Mouse (Mus musculus): ENCODE measurements around the gene Xylt1.

Xylt1 gene

GRCm38 (mm10) chr7:117435730-117436441, 55.1 kb downstream of the Xylt1 start:
- DNase-seq (ENCODE audit: low read depth, low spot score): no peak

- no peak for DNase-seq (ENCODE audit: low read depth, low spot score)
These were observed 56.1 kb downstream of the Xylt1 start for GRCm38 (mm10) chr7:117436892-117437291.

GRCm38 (mm10) chr7:117440994-117441393, 60.2 kb downstream of the Xylt1 start:
- DNase-seq (ENCODE audit: low read depth, low spot score): no peak

GRCm38 (mm10) chr7:117442639-117443038, 61.9 kb downstream of the Xylt1 start:
- no peak for DNase-seq (ENCODE audit: low read depth, low spot score)

GRCm38 (mm10) chr7:117443215-117443614, 62.4 kb downstream of the Xylt1 start:
- DNase-seq (ENCODE audit: low read depth, low spot score): no peak

- no peak for DNase-seq (ENCODE audit: low read depth, low spot score)
These were observed 64.7 kb downstream of the Xylt1 start for GRCm38 (mm10) chr7:117445471-117445870.

GRCm38 (mm10) chr7:117449605-117450004, 68.8 kb downstream of the Xylt1 start:
- DNase-seq (ENCODE audit: low read depth, low spot score): no peak

- no peak for DNase-seq (ENCODE audit: low read depth, low spot score)
These were observed 70.4 kb downstream of the Xylt1 start for GRCm38 (mm10) chr7:117451212-117451611.

- DNase-seq (ENCODE audit: low read depth, low spot score): no peak
These were observed 71.5 kb downstream of the Xylt1 start for GRCm38 (mm10) chr7:117452269-117452668.

- no peak for DNase-seq (ENCODE audit: low read depth, low spot score)
These were observed 74.2 kb downstream of the Xylt1 start for GRCm38 (mm10) chr7:117454789-117455548.

GRCm38 (mm10) chr7:117462196-117462935, 81.6 kb downstream of the Xylt1 start:
- DNase-seq (ENCODE audit: low read depth, low spot score): no peak

GRCm38 (mm10) chr7:117464956-117465355, 84.2 kb downstream of the Xylt1 start:
- no peak for DNase-seq (ENCODE audit: low read depth, low spot score)

- DNase-seq (ENCODE audit: low read depth, low spot score): no peak
These were observed 85.4 kb downstream of the Xylt1 start for GRCm38 (mm10) chr7:117466006-117466780.

GRCm38 (mm10) chr7:117470243-117470802, 89.5 kb downstream of the Xylt1 start:
- DNase-seq (ENCODE audit: low read depth, low spot score): no peak

GRCm38 (mm10) chr7:117472055-117472780, 91.4 kb downstream of the Xylt1 start:
- no peak for DNase-seq (ENCODE audit: low read depth, low spot score)

GRCm38 (mm10) chr7:117472781-117473743, 92.3 kb downstream of the Xylt1 start:
- DNase-seq (ENCODE audit: low read depth, low spot score): no peak

- no peak for DNase-seq (ENCODE audit: low read depth, low spot score)
These were observed 93.5 kb downstream of the Xylt1 start for GRCm38 (mm10) chr7:117474302-117474701.

- no peak for DNase-seq (ENCODE audit: low read depth, low spot score)
These were observed 94.3 kb downstream of the Xylt1 start for GRCm38 (mm10) chr7:117475106-117475505.

GRCm38 (mm10) chr7:117478937-117479336, 98.2 kb downstream of the Xylt1 start:
- no peak for DNase-seq (ENCODE audit: low read depth, low spot score)

Data from embryo, embryonic 11.5 days (tissue).